Mouse (Mus musculus) myocyte (in vitro differentiated cells): ENCODE data around the gene Syt6.

Source experiments
- CEBPB ChIP-seq: IDR thresholded peaks from 2 replicates; pipeline ENCODE4 v1.6.1; 2011; ENCODE audit warnings: mild to moderate bottlenecking, moderate library complexity; ENCODE audit not compliant: poor library complexity, insufficient read depth, severe bottlenecking
- E2F4 ChIP-seq: IDR thresholded peaks from one replicate; pipeline ENCODE4 v1.6.1; 2011; ENCODE audit warnings: mild to moderate bottlenecking, control low read depth, moderate library complexity; ENCODE audit not compliant: insufficient read depth
- MAX ChIP-seq: IDR thresholded peaks from one replicate; pipeline ENCODE4 v1.6.1; 2011; ENCODE audit warnings: low read depth, mild to moderate bottlenecking, control low read depth
- MYOD1 ChIP-seq, 3 experiments: IDR thresholded peaks; one replicate each; pipeline ENCODE4 v1.6.1; 2011; ENCODE audit warnings: control low read depth in 2 of 3, low read depth in 2 of 3, mild to moderate bottlenecking in 2 of 3, moderate library complexity in 1 of 3; ENCODE audit not compliant: insufficient read length in 2 of 3, control insufficient read depth in 1 of 3
- MYOG ChIP-seq, 3 experiments: IDR thresholded peaks; one replicate each; pipeline ENCODE4 v1.6.1; 2011; ENCODE audit warnings: control low read depth in 2 of 3, low read depth in 2 of 3, mild to moderate bottlenecking in 2 of 3; ENCODE audit not compliant: insufficient read length in 2 of 3, control insufficient read depth in 1 of 3, insufficient read depth in 1 of 3
- POLR2A ChIP-seq: IDR thresholded peaks from one replicate; pipeline ENCODE4 v1.6.1; 2011; ENCODE audit warnings: low read depth, mild to moderate bottlenecking, control low read depth, moderate library complexity; ENCODE audit not compliant: insufficient read length
- POLR2AphosphoS2 ChIP-seq: IDR thresholded peaks from one replicate; pipeline ENCODE4 v1.6.1; 2011; ENCODE audit warnings: low read depth, control low read depth; ENCODE audit not compliant: insufficient read length
- SRF ChIP-seq: IDR thresholded peaks from one replicate; pipeline ENCODE4 v1.6.1; 2011; ENCODE audit warnings: low read depth; ENCODE audit not compliant: control insufficient read depth, insufficient read length
- TCF12 ChIP-seq: IDR thresholded peaks from one replicate; pipeline ENCODE4 v1.6.1; 2011; ENCODE audit warnings: mild to moderate bottlenecking, control low read depth; ENCODE audit not compliant: poor library complexity, insufficient read depth, severe bottlenecking
- USF1 ChIP-seq: IDR thresholded peaks from one replicate; pipeline ENCODE4 v1.6.1; 2011; ENCODE audit warnings: low read depth, mild to moderate bottlenecking, control low read depth, moderate library complexity

- TF ChIP-seq MAX = no peak
- no peak for TF ChIP-seq POLR2A
- no peak for TF ChIP-seq SRF
- no peak for TF ChIP-seq POLR2AphosphoS2
- TF ChIP-seq USF1 = no peak
- no peak for TF ChIP-seq TCF12
- no peak for TF ChIP-seq CEBPB
- no peak for TF ChIP-seq MYOG (IDR thresholded peaks at IDR 0.05; ENCODE audit: control insufficient read depth in 1 of 3, insufficient read depth in 1 of 3, insufficient read length in 2 of 3, low read depth in 2 of 3)
- TF ChIP-seq MYOD1 (IDR thresholded peaks at IDR 0.05; ENCODE audit: control insufficient read depth in 1 of 3, insufficient read length in 2 of 3, low read depth in 2 of 3) = no peak
- no peak for TF ChIP-seq E2F4
These were observed 18.6 kb downstream of the Syt6 start for GRCm38 (mm10) chr3:103593631-103594030.
